Mouse (Mus musculus) CH12.LX (cell line): ENCODE data around the gene Agtpbp1. TPM values are rescaled to one million over a fixed set of nuclear protein-coding genes. Genes with fewer than 3 reads are reported as not detected.

Source experiments
- DNase-seq: peaks from one replicate; pipeline ENCODE4 v3.0.0-alpha.2; 2013; ENCODE audit errors: extremely low read depth
- H3K27ac ChIP-seq: 2 replicates; pipeline ENCODE4 v1.5.1; 2012; ENCODE audit warnings: low read depth, mild to moderate bottlenecking, control low read depth, moderate library complexity; ENCODE audit not compliant: insufficient read depth
- H3K27me3 ChIP-seq: replicated peaks from 2 replicates; pipeline ENCODE3; 2012; ENCODE audit warnings: inconsistent platforms
- H3K36me3 ChIP-seq, 2 experiments: replicated peaks in 1 of 2; 2 replicates each; pipeline versions ENCODE3 to v1.6.1; 2012; ENCODE audit warnings: inconsistent platforms in 1 of 2, low read length in 1 of 2, mild to moderate bottlenecking in 1 of 2, mixed read lengths in 1 of 2, moderate library complexity in 1 of 2; ENCODE audit not compliant: control insufficient read depth in 1 of 2, insufficient read depth in 1 of 2
- H3K4me1 ChIP-seq, 2 experiments: 2 replicates each; pipeline ENCODE4 v1.6.1; 2012; ENCODE audit warnings: inconsistent platforms in 1 of 2, moderate library complexity in 1 of 2; ENCODE audit not compliant: insufficient read depth in 2 of 2, control insufficient read depth in 1 of 2
- H3K4me2 ChIP-seq: 2 replicates; pipeline ENCODE4 v1.6.1; 2012; ENCODE audit warnings: low read depth, mild to moderate bottlenecking, control low read depth; ENCODE audit not compliant: poor library complexity, insufficient read depth, severe bottlenecking
- H3K4me3 ChIP-seq, 3 experiments: fragments of 150-350 bp in 1 of 3; sonication (generic) in 1 of 3; replicated peaks in 1 of 3; 2 replicates each; pipeline versions ENCODE3 to v1.5.1; 2011 to 2012; ENCODE audit warnings: low read depth in 2 of 3, low read length in 2 of 3, mild to moderate bottlenecking in 2 of 3, moderate library complexity in 2 of 3, control low read depth in 1 of 3, improper control_type of control experiment in 1 of 3, inconsistent platforms in 1 of 3, mixed read lengths in 1 of 3; ENCODE audit not compliant: poor library complexity in 1 of 3
- H3K79me2 ChIP-seq: replicated peaks from 2 replicates; pipeline ENCODE4 v1.6.1; 2012; ENCODE audit warnings: mild to moderate bottlenecking, moderate library complexity; ENCODE audit not compliant: control insufficient read depth, poor library complexity, insufficient read depth, severe bottlenecking; ENCODE audit errors: extremely low read depth
- H3K9ac ChIP-seq: 2 replicates; pipeline ENCODE4 v1.6.1; 2012; ENCODE audit warnings: low read depth, mild to moderate bottlenecking, control low read depth, moderate library complexity; ENCODE audit not compliant: insufficient read depth
- H3K9me3 ChIP-seq: replicated peaks from 2 replicates; pipeline ENCODE3; 2012; ENCODE audit warnings: low read length, inconsistent platforms, mixed read lengths
- BHLHE40 ChIP-seq: IDR thresholded peaks from 2 replicates; pipeline ENCODE4 v1.6.1; 2011; ENCODE audit warnings: mild to moderate bottlenecking, low read depth, low read length, improper control_type of control experiment
- CTCF ChIP-seq, 2 experiments: IDR thresholded peaks in 1 of 2; conservative IDR thresholded peaks in 1 of 2; 2 replicates each; pipeline ENCODE4 v1.5.1; 2011 to 2012; ENCODE audit warnings: low read depth in 2 of 2, low read length in 2 of 2, improper control_type of control experiment in 1 of 2, inconsistent platforms in 1 of 2, mild to moderate bottlenecking in 1 of 2, moderate library complexity in 1 of 2
- ELF1 ChIP-seq: IDR thresholded peaks from 2 replicates; pipeline ENCODE4 v1.6.1; 2014; ENCODE audit warnings: low read depth, mild to moderate bottlenecking, inconsistent platforms, low read length, improper control_type of control experiment
- KAT2A ChIP-seq: IDR thresholded peaks from 2 replicates; pipeline ENCODE4 v1.6.1; 2012; ENCODE audit warnings: low read length, improper control_type of control experiment, inconsistent platforms; ENCODE audit not compliant: insufficient replicate concordance
- MAZ ChIP-seq: IDR thresholded peaks from 2 replicates; pipeline ENCODE4 v1.6.1; 2012; ENCODE audit warnings: low read depth, mild to moderate bottlenecking, inconsistent platforms, low read length, improper control_type of control experiment, moderate library complexity
- MEF2A ChIP-seq: IDR thresholded peaks from 2 replicates; pipeline ENCODE4 v1.6.1; 2014; ENCODE audit warnings: low read depth, mild to moderate bottlenecking, inconsistent platforms, low read length, improper control_type of control experiment, borderline replicate concordance
- MXI1 ChIP-seq: IDR thresholded peaks from 2 replicates; pipeline ENCODE4 v1.6.1; 2011; ENCODE audit warnings: mild to moderate bottlenecking, low read depth, low read length, improper control_type of control experiment
- POLR2A ChIP-seq: IDR thresholded peaks from 2 replicates; pipeline ENCODE4 v1.6.1; 2011; ENCODE audit warnings: low read depth, mild to moderate bottlenecking, improper control_type of control experiment, low read length
- POLR2AphosphoS2 ChIP-seq: IDR thresholded peaks from 2 replicates; pipeline ENCODE4 v1.6.1; 2011; ENCODE audit warnings: low read depth, low read length, improper control_type of control experiment
- RAD21 ChIP-seq: IDR thresholded peaks from 2 replicates; pipeline ENCODE4 v1.6.1; 2011; ENCODE audit warnings: low read depth, mild to moderate bottlenecking, low read length, improper control_type of control experiment, moderate library complexity
- SMC3 ChIP-seq: IDR thresholded peaks from 2 replicates; pipeline ENCODE4 v1.6.1; 2011; ENCODE audit warnings: low read depth, low read length, improper control_type of control experiment
- TBP ChIP-seq: conservative IDR thresholded peaks from 2 replicates; pipeline ENCODE4 v1.6.1; 2011; ENCODE audit warnings: low read depth, low read length, improper control_type of control experiment
- TCF12 ChIP-seq: IDR thresholded peaks from 2 replicates; pipeline ENCODE4 v1.6.1; 2014; ENCODE audit warnings: low read depth, mild to moderate bottlenecking, inconsistent platforms, low read length, improper control_type of control experiment
- UBTF ChIP-seq: IDR thresholded peaks from 2 replicates; pipeline ENCODE4 v1.6.1; 2012; ENCODE audit warnings: low read depth, mild to moderate bottlenecking, inconsistent platforms, low read length, improper control_type of control experiment, moderate library complexity
- ZC3H11A ChIP-seq: IDR thresholded peaks from 2 replicates; pipeline ENCODE4 v1.6.1; 2012; ENCODE audit warnings: low read depth, mild to moderate bottlenecking, inconsistent platforms, low read length, improper control_type of control experiment
- ZKSCAN1 ChIP-seq: IDR thresholded peaks from 2 replicates; pipeline ENCODE4 v1.6.1; 2012; ENCODE audit warnings: low read depth, inconsistent platforms, low read length, improper control_type of control experiment, borderline replicate concordance
- ZMIZ1 ChIP-seq: IDR thresholded peaks from 2 replicates; pipeline ENCODE4 v1.6.1; 2012; ENCODE audit warnings: low read depth, mild to moderate bottlenecking, inconsistent platforms, low read length, improper control_type of control experiment
- dilution Hi-C: fragments of 300-500 bp; cut with MboI; formaldehyde crosslinking; loops from 2 replicates; pipeline ENCODE4 v1.14.3; 2020; ENCODE audit warnings: low sequenced_read_pairs; ENCODE audit not compliant: extremely low pct_unique_long_range_greater_than_20kb, extremely low pct_ligation_motif_present
- in situ Hi-C: fragments of 300-500 bp; cut with MboI; formaldehyde crosslinking; loops from 3 replicates; pipeline ENCODE4 v1.14.3; 2019; ENCODE audit warnings: low sequenced_read_pairs, low pct_ligation_motif_present, low pct_unique_long_range_greater_than_20kb, mixed read lengths
- polyA plus RNA-seq: library from polyadenylated mRNA; unstranded; fragments of >175 nt; gene quantifications from 2 replicates; pipeline ENCODE4 v1.2.1, GENCODE M21; 2012; ENCODE audit warnings: low read depth; ENCODE audit not compliant: insufficient read length
- total RNA-seq, 2 experiments: library from RNA; depleted of rRNA; stranded (reverse); fragments of 300-350 nt in 1 of 2; fragments of >200 nt in 1 of 2; gene quantifications; 2 replicates each; pipeline ENCODE4 v1.2.3; 2012 to 2014

Agtpbp1 gene
- total and polyA plus RNA-seq, 3 experiments, result 15.7 to 21.5 (median 19.5) TPM

GRCm38 (mm10) chr13:59533331-59533730 lies 51.7 kb downstream of the Agtpbp1 start:
- in situ Hi-C loops, result no loop called here
- DNase-seq, result no peak
- Histone ChIP-seq H3K36me3 (peaks cover 14 to 66% of the 10 kb centered on the region in 2 experiments), H3K27me3 (no peaks in the 10 kb centered on the region), H3K4me2 (no peak overlapping the region), H3K27ac (no peak overlapping the region), H3K9ac (no peak overlapping the region), H3K9me3 (peaks cover 2% of the 10 kb centered on the region), H3K4me1 (peaks cover 3 to 8% of the 10 kb centered on the region in 2 experiments; a peak in 2 of 4 replicates), H3K79me2 (no peaks in the 10 kb centered on the region), H3K4me3 (no peak overlapping the region)
- no peak for TF ChIP-seq ZMIZ1
- no peak for TF ChIP-seq RAD21
- no peak for TF ChIP-seq ZKSCAN1
- no peak for TF ChIP-seq ELF1
- no peak for TF ChIP-seq KAT2A
- TF ChIP-seq MAZ, result no peak
- no peak for TF ChIP-seq POLR2AphosphoS2
- TF ChIP-seq TCF12, result no peak
- no peak for TF ChIP-seq POLR2A
- no peak for TF ChIP-seq UBTF
- no peak for TF ChIP-seq MXI1
- no peak for TF ChIP-seq BHLHE40
- TF ChIP-seq TBP, result no peak
- no peak for TF ChIP-seq ZC3H11A
- no peak for TF ChIP-seq MEF2A
- dilution Hi-C loops, result no loop called here

GRCm38 (mm10) chr13:59531203-59531602 lies 53.8 kb downstream of the Agtpbp1 start:
- Histone ChIP-seq H3K4me1 (peaks cover 3 to 8% of the 10 kb centered on the region in 2 experiments; a peak in 2 of 4 replicates), H3K27me3 (no peaks in the 10 kb centered on the region), H3K4me2 (no peak overlapping the region), H3K9me3 (no peaks in the 10 kb centered on the region), H3K9ac (no peak overlapping the region), H3K4me3 (no peak overlapping the region), H3K36me3 (peaks cover 25 to 69% of the 10 kb centered on the region in 2 experiments), H3K27ac (no peak overlapping the region)
- dilution Hi-C loops, result no loop called here
- TF ChIP-seq ELF1 (no peak), CTCF (conservative IDR thresholded peaks at IDR 0.05 in 1 of 2, IDR thresholded peaks at IDR 0.05 in 1 of 2; ENCODE audit: low read depth in 2 of 2, low read length in 2 of 2) (peak in 1 of 2 experiments; percentile 62; a peak in 2 of 4 replicates), RAD21 (peak; percentile 44), SMC3 (peak; percentile 69)
- TF ChIP-seq, all 38 proteins: peak for 3
- no peak for DNase-seq
- no peaks in the 10 kb centered on the region for H3K79me2 ChIP-seq
- in situ Hi-C loops, result no loop called here
